Mouse (Mus musculus) telencephalon, adult 2 months (tissue): ENCODE measurements around the gene Sms.

Experiments
- DNase-seq: peaks from one replicate; pipeline ENCODE4 v3.0.0-alpha.2; 2011; ENCODE audit warnings: low read depth, low spot score

Gene Sms

GRCm38 (mm10) chrX:157491944-157492726, at the start of gene Sms:
Gene Sms (minus strand): TSS chrX:157492287.
- DNase-seq = no peak

- no peak for DNase-seq
These were observed 14.3 kb upstream of the Sms start for GRCm38 (mm10) chrX:157506400-157506799.

GRCm38 (mm10) chrX:157504506-157504905, 12.4 kb upstream of the Sms start:
- DNase-seq = no peak

- DNase-seq = no peak
These were observed 9.8 kb upstream of the Sms start for GRCm38 (mm10) chrX:157501871-157502270.

GRCm38 (mm10) chrX:157500004-157500403, 7.9 kb upstream of the Sms start:
- no peak for DNase-seq

DNA sequence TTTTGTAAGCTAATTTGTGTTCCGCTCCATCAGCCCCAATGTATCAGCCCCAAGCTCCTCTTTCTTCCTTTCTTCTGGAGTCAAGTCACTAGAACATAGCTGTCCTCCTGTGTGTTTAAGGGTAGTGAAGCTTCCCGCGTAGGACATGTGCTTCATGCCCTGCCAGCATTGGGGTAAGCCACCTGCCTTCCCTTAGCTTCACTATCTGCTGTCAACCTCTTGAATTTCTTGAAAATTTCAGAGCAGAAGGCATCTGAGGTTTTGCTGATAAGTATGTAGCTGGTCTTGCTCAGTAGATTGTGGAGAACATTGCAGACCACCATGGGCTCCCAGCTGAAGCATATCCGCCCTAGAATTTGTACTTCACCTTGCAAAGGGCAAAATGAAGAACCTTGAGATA, 1.1 kb upstream of the Sms start:
- DNase-seq = no peak

DNA sequence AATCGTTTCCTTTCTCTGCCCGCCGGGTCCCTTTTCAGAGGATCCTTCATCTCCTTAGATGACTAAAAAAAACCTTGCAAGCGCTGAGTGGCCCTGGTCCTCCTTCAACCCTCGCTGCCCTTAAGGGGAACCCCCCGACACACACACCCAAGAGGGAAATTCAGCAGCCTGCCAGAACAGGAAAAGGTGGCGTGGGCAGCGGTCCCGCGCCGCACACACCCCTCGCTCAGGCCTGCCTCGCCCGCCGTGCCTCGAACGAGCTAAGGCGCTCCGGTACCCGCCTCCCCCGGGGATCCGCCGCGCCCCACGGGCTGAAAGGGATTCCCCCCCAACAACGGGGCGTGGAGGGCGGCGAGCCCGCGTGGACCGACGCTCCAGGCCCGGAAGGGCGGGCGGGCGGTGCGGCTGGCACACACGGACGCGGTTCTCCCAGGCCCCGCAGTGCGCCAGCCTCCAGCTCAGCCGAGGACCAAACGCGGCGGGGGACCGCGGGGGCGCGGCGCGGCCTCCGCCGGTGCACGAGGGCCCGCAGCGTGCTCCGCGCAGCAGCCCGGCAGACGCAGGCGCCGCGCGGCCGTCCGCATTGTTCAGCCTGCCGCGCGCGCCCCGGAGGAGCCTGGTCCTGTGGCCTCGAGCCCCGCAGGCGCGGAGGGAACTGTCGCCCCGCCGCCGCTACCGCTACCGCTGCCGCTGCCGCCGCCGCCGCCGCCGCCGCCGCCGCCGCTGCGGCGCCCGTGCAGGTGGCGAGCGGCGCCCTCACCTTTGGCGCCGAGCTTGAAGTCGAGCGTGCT, 747 bp downstream of the Sms start:
- DNase-seq = no peak

GRCm38 (mm10) chrX:157490769-157491144, 1.3 kb downstream of the Sms start:
- no peak for DNase-seq

- no peak for DNase-seq
These were observed 2.0 kb downstream of the Sms start for GRCm38 (mm10) chrX:157489871-157490721.

DNA sequence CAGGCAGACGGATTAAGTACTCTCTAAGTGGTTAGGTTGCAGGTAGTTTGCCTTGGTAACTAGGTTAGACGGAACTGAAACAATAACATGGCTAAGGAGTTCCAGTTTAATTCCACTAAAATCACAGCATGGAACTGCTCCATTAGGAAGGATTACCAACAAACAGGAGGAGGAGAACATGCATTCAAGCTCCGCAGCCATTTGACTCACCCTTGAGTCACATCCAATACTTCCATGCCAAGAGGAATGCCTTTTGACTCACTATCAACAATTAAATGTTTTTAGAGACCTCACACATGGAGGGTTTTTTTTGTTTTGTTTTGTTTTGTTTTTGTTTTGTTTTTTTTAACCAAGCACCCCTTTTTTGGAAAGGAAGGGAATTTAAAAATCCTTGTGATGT, 3.3 kb downstream of the Sms start:
- no peak for DNase-seq

DNA sequence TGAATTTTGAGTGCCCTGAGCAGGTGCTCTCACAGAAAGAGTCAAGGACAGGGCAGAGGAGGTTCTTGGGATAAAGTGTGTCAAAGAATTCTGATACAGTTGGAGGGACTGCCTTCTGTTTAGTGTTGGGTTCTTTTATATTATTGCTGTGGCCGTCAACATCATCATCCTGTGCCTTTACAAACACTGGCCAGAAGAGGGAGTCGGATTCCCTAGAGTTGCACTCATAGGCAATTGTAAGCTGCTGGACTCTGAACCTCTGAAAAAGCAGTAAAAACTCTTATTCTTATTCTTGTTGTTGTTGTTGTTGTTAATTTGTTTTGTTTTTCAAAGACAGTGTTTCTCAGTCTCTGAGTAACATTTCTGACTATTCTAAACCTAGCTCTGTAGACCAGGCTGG, 5.3 kb downstream of the Sms start:
- no peak for DNase-seq

- no peak for DNase-seq
These were observed 9.2 kb downstream of the Sms start for GRCm38 (mm10) chrX:157482842-157483241.

DNA sequence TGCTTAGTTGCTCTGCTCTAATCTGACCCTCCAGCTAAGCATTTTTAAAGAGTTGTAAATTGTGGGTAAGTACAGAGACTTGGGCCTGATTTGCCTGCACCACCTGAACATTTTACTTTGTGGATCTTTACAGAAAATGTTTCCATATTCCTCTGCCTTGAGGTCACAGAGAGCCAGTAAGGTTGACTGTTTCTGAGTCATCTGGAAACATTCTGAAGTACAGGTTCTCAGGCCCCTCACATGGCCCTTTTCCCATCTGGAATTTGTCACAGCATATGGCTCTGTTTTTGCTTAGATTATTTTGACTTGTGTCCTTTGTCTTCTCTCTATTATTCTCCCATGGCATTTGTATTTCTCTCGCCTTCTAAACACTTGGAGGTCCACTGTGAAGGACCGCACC, 10.2 kb downstream of the Sms start:
- DNase-seq = no peak

GRCm38 (mm10) chrX:157477328-157477727, 14.8 kb downstream of the Sms start:
- DNase-seq = no peak

GRCm38 (mm10) chrX:157476153-157476810, 15.8 kb downstream of the Sms start:
- no peak for DNase-seq

DNA sequence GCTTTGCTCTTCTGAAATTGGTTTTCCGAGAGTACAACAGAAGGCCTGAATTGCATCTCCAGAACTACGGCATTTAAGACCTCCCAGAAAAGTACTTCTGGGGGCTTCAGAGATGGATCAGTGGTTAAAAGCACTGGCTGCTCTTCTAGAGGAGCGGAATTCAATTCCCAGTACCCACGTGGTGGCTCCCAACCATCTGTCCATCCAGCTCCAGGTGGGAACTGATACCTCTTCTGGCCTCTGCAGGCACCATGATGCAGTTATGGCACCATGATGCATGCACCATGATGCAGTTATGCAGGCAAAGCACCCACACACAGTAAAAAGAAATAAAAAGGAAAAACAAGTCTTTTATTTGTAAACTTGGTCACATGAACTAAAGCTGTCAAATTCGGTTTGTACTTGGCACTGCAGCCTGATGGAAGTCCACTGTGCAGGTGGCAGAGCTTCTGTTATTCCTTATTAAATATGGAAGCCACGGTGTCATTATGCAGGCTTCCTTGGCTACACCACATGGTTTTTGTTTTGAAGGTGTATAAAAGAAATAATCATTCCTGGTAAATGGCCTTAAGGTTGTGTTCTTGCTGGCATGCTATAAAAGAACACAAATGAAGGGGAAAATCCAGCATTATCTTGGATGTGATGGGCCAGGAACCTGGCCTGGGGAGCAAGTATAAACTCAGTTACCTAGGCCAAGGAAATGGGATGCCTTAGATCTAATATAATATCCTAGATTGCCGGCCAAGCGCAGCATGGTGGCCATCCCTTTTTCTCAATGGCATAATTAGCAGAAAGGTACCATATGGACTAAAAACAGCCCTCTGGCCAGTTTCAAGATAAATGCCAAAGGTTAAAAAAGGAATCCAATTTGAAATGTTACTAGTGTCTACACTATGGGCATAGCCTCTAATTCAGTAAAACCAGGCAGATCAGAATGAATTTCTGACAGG, 20.1 kb downstream of the Sms start:
- DNase-seq = no peak

DNA sequence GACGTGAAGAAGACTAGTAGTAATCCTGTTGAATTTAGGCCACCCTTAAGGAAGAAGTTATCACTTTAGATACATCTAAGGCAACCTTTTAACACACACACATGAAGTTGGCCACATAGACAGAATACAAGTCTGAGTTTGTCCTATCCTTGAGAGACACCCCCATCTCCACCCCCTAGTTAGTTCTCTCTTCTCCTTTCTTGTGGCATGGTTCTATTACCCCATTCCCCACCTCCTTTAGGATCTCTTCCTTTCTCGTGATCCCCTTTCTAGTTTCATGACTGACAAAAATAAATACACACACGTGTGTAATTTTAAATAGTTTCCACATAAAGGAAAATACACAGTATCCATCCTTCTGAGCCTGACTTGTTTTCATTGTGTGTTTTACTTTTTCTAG, 23.3 kb downstream of the Sms start:
- DNase-seq = no peak

DNA sequence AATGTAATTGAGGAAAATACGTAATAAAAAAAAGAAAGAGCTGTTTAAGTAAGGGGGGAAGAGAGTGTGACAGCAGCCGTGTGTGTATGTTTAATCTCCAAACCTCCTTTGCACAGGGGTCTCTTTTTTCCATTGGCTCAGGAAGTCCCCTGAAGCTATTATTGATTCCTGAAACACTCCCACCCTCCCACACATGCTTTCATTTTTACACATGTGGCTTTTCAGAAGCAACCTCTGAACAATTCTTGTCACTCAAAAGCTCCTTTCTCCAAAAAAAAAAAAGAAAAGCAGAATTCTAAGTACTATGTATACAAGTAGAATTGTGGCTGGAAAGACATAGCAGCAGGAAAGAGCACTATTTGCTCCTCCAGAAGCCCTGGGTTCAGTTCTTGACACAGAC, 24.0 kb downstream of the Sms start:
- DNase-seq = no peak

GRCm38 (mm10) chrX:157465949-157466348, 26.1 kb downstream of the Sms start:
- no peak for DNase-seq

- no peak for DNase-seq
These were observed 29.4 kb downstream of the Sms start for GRCm38 (mm10) chrX:157462716-157463115.
